Mouse (Mus musculus) hindbrain, postnatal 0 days (tissue): ENCODE measurements around the gene Hs3st1. TPM values are rescaled to one million over a fixed set of nuclear protein-coding genes. Genes with fewer than 3 reads are reported as not detected.

Experiments used
- ATAC-seq: fragments of 200-750 bp; cut with Nextera tagmentation; 2 replicates; pipeline ENCODE4 v1.8.0; 2017; ENCODE audit warnings: mild to moderate bottlenecking, moderate TSS enrichment, moderate library complexity
- DNase-seq: peaks from one replicate; pipeline ENCODE4 v3.0.0-alpha.2; 2015; ENCODE audit warnings: low spot score
- H3K27ac ChIP-seq: fragments of 300-500 bp; sonication (generic); 2 replicates; pipeline ENCODE4 v1.5.1; 2014; ENCODE audit warnings: mild to moderate bottlenecking
- H3K27me3 ChIP-seq: fragments of 300-500 bp; sonication (generic); 2 replicates; pipeline ENCODE4 v1.6.1; 2014; ENCODE audit warnings: low read length, mixed read lengths; ENCODE audit not compliant: insufficient read depth
- H3K36me3 ChIP-seq: fragments of 300-500 bp; sonication (generic); 2 replicates; pipeline ENCODE4 v1.6.1; 2014; ENCODE audit warnings: low read length, mixed read lengths; ENCODE audit not compliant: insufficient read depth
- H3K4me1 ChIP-seq: fragments of 300-500 bp; sonication (generic); 2 replicates; pipeline ENCODE4 v1.6.1; 2014; ENCODE audit warnings: antibody characterized with exemption, low read length, mixed read lengths; ENCODE audit not compliant: insufficient read depth
- H3K4me2 ChIP-seq: fragments of 300-500 bp; sonication (generic); 2 replicates; pipeline ENCODE4 v1.6.1; 2014; ENCODE audit warnings: low read depth, mild to moderate bottlenecking, low read length, moderate library complexity, mixed read lengths
- H3K4me3 ChIP-seq: fragments of 300-500 bp; sonication (generic); 2 replicates; pipeline ENCODE4 v1.5.1; 2014; ENCODE audit warnings: low read length
- H3K9ac ChIP-seq: fragments of 300-500 bp; sonication (generic); replicated peaks from 2 replicates; pipeline ENCODE4 v1.6.1; 2014; ENCODE audit warnings: mild to moderate bottlenecking, low read length, moderate library complexity, mixed read lengths
- H3K9me3 ChIP-seq: fragments of 300-500 bp; sonication (generic); 2 replicates; pipeline ENCODE4 v1.6.1; 2016; ENCODE audit warnings: low read length, mixed read lengths
- CTCF ChIP-seq: IDR thresholded peaks from 2 replicates; pipeline ENCODE4 v1.5.1; 2016; ENCODE audit warnings: antibody characterized with exemption, control low read depth, low read depth
- WGBS: fragments of 180-500 bp; shearing (Covaris S2); extraction: QIAGEN DNeasy Blood & Tissue Kit; methylation state at CpG from one replicate; pipeline ENCODE4 v1.1.7; 2014; 5-methylcytosine and 5-hydroxymethylcytosine counted together
- polyA plus RNA-seq: library from polyadenylated mRNA; unstranded; fragments of >200 nt; fragmentation: Nextera tagmentation; extraction: Ambion mirVana; gene quantifications from 2 replicates; pipeline ENCODE4 v1.2.1, GENCODE M21; 2015
- total RNA-seq: library from RNA; depleted of rRNA; stranded (reverse); fragments of >200 nt; gene quantifications from 2 replicates; pipeline ENCODE4 v1.2.3, GENCODE M21; 2014

Gene Hs3st1
- total and polyA plus RNA-seq, 2 experiments from 2014 or later, result 29.3 to 41.3 TPM

DNA sequence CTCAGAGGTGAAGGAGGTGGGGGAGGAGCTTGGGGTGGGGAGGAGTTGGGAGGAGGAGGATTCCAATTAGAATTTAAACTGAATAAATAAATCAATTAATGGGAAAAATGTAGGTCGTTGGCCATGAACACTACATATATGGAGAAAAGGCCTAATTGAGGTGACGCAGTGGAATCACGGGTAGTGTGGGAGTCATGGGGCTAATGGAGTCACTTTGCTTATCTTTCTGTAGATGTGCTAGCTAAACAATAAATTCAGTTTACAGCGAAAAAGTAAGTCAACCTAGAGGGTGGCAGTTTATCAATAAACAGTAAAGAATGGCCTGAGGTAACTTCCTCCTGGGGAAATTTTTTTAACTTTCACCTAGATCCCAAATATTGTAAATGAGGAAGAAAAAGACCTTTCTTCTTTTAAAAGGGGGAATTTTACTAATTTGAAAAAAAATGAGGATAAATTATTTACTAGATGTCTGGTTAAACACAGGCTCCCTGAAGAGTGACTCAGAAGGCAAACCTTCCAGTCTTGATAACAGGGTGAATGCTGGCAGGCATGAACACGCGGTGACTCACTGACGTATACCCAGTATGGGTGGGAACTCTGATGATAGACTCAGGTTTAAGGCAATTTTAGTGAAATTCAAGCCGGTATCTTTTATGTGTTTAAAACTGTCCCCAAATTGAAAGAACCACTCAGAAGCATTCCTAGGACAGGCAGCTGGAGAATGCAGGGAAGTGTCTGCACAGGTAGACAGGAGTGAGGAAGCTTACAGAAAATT is 6.6 kb upstream of the Hs3st1 start:
- ATAC-seq, result no peak
- Histone ChIP-seq H3K27me3 (no peaks in the 10 kb centered on the region), H3K9me3 (no peaks in the 10 kb centered on the region), H3K4me2 (no peak overlapping the region), H3K4me3 (no peak overlapping the region), H3K36me3 (no peaks in the 10 kb centered on the region), H3K9ac (no peak overlapping the region), H3K4me1 (no peaks in the 10 kb centered on the region), H3K27ac (no peak overlapping the region)
- 88% methylated on average over 8 of the region's 8 CpGs for WGBS
- DNase-seq, result no peak
- no peak for TF ChIP-seq CTCF

DNA sequence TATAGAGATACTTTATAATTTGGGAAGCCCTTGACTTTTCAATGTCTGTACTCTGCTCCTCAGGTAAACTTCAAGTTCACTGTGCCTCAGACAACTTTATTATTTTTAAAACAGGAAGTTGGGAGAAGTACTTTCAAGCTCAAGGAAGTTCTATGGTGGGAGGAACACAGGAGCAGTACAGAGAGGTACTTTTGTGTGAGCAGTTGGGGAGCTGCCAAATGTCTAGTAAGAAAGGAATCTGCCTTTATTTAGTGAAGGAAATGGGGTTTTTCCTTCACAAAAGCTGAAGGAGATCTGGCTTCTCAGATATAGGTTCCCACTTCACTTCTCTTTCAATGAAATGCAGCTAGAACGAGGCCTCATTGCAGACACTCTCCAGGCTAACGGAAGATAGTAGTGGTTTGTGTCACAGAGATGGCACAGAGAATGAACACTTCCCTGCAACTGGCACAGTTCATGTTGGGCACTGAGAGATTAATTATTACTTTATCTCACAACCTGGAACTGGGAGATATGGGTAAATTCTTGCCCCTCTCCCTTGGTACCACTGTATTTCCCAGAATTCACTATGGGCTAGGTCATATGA is 3.7 kb upstream of the Hs3st1 start:
- no peak for DNase-seq
- ATAC-seq, result no peak
- WGBS, result 74% methylated on average over 2 of the region's 2 CpGs
- no peak overlapping the region for H3K4me2 ChIP-seq
- H3K4me3 ChIP-seq, result no peak overlapping the region
- H3K4me1 ChIP-seq, result no peaks in the 10 kb centered on the region
- H3K36me3 ChIP-seq, result no peaks in the 10 kb centered on the region
- no peak for TF ChIP-seq CTCF
- H3K27ac ChIP-seq, result no peak overlapping the region
- H3K27me3 ChIP-seq, result no peaks in the 10 kb centered on the region
- H3K9me3 ChIP-seq, result no peaks in the 10 kb centered on the region
- H3K9ac ChIP-seq, result no peak overlapping the region

DNA sequence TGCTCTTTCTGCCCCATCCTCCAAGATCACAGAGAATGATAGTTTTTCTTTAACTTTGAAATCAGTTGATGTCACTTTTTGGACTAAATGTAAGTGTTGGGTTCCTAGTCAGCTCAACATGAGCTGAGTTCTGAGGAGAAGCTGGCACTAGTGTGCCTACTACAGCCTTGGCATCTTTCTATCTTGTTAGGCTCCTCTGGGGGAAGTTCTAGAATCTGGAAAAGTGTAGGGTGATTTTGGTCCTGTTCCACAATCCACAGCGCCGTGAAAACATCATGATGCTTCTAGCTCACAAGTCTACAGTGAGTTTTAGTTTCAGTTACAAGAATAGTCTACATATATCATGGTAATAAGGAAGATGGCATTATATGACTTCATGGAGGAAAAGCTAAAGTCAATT is 18.4 kb downstream of the Hs3st1 start:
- H3K9ac ChIP-seq, result no peak overlapping the region
- H3K4me1 ChIP-seq, result no peaks in the 10 kb centered on the region
- no peaks in the 10 kb centered on the region for H3K27me3 ChIP-seq
- no peaks in the 10 kb centered on the region for H3K9me3 ChIP-seq
- WGBS, result 91% methylated on average over 2 of the region's 2 CpGs
- H3K27ac ChIP-seq, result no peak overlapping the region
- no peak for DNase-seq
- no peak for TF ChIP-seq CTCF
- ATAC-seq, result no peak
- no peak overlapping the region for H3K4me3 ChIP-seq
- no peaks in the 10 kb centered on the region for H3K36me3 ChIP-seq
- no peak overlapping the region for H3K4me2 ChIP-seq

DNA sequence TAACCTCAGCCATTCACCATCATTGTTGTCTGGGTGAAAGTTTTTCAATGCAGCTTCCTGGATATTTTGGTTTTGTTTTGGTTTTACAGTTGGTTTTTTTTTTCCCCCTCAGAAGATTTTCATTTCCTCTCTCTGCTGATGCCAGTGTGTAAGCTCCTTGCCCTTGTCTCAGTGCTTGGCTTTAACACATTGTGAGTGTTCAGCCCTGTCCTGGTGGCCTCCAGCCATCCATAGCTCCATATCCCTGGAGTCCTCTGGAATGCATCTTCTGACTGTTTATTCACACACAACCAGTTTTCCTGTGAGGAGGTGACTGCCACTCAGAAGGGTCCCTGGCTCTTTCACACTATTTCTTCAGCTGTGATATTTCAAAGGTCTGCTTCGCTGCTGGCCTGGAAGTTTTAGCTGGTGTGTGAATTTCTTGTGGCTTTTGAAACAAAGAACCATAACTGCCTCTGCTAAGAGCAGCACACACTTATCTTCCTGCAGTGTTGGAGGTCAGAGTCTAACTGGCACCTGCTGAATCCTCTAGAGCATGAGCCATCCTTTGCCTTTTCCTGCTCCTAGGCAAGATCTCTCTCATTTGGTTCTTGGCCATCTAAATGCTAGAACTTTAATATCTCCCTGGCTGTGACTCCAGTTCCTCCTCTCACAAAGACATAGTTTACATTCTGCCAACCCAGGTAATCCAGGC is 21.4 kb downstream of the Hs3st1 start:
- Histone ChIP-seq H3K36me3 (no peaks in the 10 kb centered on the region), H3K9me3 (no peaks in the 10 kb centered on the region), H3K27ac (no peak overlapping the region), H3K27me3 (no peaks in the 10 kb centered on the region), H3K4me3 (no peak overlapping the region), H3K4me1 (no peaks in the 10 kb centered on the region), H3K4me2 (no peak overlapping the region), H3K9ac (no peak overlapping the region)
- ATAC-seq (no peak), DNase-seq (no peak)
- no peak for TF ChIP-seq CTCF
- WGBS, result 72% methylated on average over 1 of the region's 1 CpGs

DNA sequence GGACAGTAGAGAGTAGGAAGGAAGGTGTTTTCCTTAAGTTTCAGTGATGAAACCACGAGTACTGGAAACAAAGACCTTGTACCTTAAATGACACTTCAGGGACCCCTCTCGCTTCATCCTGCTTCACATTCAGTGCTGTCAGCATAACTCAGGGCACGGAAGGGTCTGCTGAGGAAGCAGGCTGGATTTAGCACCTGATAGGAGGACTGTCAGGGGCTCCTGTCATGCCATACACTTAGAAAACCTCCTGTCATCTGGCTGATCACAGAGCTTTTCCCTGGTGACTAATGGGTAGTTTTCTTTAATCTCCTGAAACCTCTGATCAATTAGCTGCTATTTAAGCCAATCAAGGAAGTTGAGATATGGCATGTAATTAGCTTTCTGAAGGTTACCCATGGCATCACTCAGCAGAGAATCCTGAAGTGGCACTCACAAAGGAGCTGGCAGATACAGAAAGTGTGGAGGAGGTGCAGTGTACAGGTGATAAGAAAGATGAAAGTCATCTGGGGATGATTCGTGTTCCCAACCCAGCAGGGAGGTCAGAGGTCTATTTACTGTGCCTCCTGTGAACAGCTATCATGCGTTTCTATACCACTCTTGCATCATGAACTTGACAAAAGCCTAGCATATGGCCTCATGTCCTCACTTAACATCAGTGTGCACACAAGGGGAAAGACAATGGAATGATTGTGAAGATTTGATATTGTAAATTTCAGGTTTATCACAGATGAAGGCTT is 22.1 kb downstream of the Hs3st1 start:
- Histone ChIP-seq H3K4me2 (no peak overlapping the region), H3K9me3 (no peaks in the 10 kb centered on the region), H3K36me3 (no peaks in the 10 kb centered on the region), H3K27me3 (no peaks in the 10 kb centered on the region), H3K27ac (no peak overlapping the region), H3K9ac (no peak overlapping the region), H3K4me3 (no peak overlapping the region), H3K4me1 (no peaks in the 10 kb centered on the region)
- TF ChIP-seq CTCF, result no peak
- 68% methylated on average over 5 of the region's 5 CpGs for WGBS
- DNase-seq (no peak), ATAC-seq (no peak)

DNA sequence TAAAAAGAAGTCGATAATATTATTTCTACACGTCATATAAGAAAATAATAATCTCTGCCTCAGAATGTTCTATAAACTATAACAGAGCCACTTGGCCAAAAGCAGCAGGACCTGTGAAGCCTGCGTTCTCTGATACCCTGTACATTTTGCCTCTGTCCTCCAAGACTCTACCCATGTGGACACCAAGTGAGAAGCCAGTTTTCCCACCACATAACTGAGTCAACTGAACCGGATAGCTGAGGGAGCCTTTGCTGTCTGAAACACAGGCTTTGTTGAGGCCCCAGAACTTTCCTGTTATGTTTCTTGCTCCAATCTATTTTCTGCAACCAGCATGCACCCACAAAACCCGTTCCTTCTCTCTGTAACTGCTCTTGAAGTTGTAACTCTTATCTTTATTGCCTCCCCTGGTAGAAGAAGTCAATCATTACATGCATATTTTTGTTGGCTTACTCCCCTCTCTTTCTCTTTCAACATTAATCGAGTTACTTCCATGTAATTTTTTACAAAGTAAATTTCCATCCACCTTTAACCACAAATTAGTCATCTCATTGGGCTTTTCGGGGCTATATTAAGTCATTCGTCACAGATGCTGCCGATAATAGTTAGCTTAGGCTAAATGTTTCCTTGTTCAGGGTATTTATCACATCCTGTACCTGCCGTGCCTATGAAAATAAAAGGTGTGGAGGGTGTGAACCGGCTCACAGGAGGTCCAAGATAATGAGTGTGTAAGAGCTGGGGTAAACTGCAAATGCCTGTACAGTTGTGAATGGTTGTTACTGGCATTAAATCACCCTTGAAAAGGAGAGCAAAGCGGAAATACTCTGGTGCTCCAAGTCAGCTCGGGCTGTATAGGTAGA is 39.4 kb downstream of the Hs3st1 start:
- no peak overlapping the region for H3K4me3 ChIP-seq
- H3K27ac ChIP-seq, result no peak overlapping the region
- 83% methylated on average over 13 of the region's 13 CpGs for WGBS
- TF ChIP-seq CTCF, result no peak
- H3K27me3 ChIP-seq, result no peaks in the 10 kb centered on the region
- DNase-seq, result no peak
- H3K36me3 ChIP-seq, result no peaks in the 10 kb centered on the region
- H3K9ac ChIP-seq, result no peak overlapping the region
- no peak for ATAC-seq
- H3K4me2 ChIP-seq, result no peak overlapping the region
- H3K9me3 ChIP-seq, result no peaks in the 10 kb centered on the region
- H3K4me1 ChIP-seq, result no peaks in the 10 kb centered on the region
